Mouse (Mus musculus): Measurements from ENCODE around the gene Copb2. TPM values are rescaled to one million over a fixed set of nuclear protein-coding genes. Genes with fewer than 3 reads are reported as not detected.

Gene Copb2
- polyA plus RNA-seq (2017; shearing (Covaris generic)), result 127 TPM

DNA sequence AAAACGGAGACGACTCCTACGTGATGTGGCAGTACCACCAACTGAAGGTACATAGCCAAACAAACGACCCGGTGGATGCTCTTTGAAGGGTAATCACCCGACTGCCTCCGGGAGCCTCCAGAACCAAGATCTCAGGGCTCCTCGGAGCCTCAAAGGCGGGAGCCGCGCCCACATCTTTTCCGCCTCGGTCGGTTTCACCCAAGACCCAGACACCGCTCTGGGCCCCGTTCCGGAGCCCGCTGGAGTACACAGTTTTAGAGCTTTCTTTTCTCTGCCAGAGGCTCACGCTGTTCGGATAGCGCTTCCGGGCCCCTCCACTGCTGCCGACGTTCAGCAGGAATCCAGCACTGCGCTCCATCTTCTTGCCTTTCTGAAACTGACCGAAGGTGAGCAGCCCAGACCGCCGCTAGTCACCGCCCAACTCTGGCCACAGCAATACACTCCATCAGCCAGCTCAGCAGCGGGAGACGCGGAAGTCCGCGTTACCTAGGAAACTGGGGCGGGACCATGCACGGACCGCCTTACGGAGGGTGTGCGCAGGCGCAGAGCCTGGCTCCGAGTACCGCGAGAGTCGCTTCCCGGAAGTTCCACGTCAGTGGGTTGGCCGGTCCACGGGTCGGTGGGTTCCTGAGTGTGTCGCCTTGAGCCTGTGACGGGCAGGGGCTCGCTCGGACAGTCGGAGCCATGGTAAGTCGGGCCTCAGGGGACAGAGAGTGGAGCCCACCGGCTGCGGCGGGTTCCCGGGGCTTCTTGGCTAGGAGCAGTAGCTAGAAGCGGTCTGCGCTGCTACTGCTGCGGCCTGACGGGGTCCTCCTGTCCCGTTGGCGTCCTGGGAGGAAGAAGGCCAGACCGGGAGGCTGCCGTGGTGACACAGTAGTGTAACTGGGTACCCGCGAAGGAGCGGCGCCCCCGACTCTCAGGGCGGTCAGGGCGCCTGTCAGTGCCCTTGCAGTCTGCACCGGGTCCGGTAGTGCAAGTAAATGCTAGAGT lies at the start of gene Copb2:
Gene Copb2 (plus strand): TSS at position 585 of the 990 bp plus-strand sequence.

DNA sequence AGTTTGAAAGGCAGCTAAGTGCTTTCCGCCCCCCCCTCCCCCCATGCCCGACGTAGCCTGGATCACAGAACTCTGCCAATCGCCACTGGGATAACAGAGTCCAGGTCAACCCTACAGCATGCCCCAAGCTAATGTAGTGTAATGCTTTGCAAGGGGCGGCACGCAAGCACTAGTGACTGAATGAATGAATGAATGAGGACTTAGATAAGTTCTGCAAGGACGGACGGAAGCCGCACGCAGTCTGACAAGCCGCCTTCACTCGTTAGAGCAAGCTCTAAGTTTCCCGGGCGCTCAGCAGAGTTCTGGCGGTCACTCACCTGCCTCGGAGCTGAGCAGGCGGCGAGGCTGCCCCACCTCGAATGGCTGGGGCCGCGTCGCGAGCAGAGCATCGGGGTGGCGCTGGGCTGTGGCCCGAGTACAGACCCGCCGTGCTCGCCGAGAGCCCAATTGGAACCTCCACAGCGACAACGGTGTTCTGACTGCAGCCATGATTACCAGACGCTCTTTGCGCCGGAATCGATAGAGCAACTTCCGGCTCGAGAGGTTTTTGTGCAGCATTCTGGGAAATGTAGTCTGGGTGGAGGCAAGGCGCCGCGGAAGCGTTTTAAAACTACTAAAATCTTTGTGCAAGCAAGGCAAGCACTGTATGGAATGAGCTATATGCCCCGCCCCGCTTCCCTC lies 37.8 kb downstream of the Copb2 start, which contains the start of gene Mrps22:
Gene Mrps22 (minus strand): TSS at position 505 of the 681 bp plus-strand sequence.

Other genes with a start within 250 kb of the Copb2 start
- not detected for gene Rbp1, start 140.8 kb upstream of the Copb2 start, polyA plus RNA-seq (2017; shearing (Covaris generic))
- gene Rbp2, start 77.6 kb upstream of the Copb2 start, polyA plus RNA-seq (2017; shearing (Covaris generic)), result not detected
- 26.5 TPM for gene Mrps22, start 37.9 kb downstream of the Copb2 start, polyA plus RNA-seq (2017; shearing (Covaris generic))

All from CD4-positive, CD25-positive, alpha-beta regulatory T cell (primary cell).